Mouse (Mus musculus): ENCODE results near the gene Rcan3.
A peak's percentile ranks its signal among the peaks of the same experiment; 100 is the strongest.

- TF ChIP-seq CTCF (IDR thresholded peaks at IDR 0.05; ENCODE audit: borderline replicate concordance, insufficient read depth, low read depth, low read length) (no peak), POLR2A (IDR thresholded peaks at IDR 0.05; ENCODE audit: borderline replicate concordance, insufficient read depth, low read length) (peak; percentile 50; the same call in 1 of the 2 replicates)
These were observed at the start of gene Rcan3 for GRCm38 (mm10) chr4:135433443-135434394.
